ENCODE assay signal across 11 mouse cellular contexts in the genomic region with DNA sequence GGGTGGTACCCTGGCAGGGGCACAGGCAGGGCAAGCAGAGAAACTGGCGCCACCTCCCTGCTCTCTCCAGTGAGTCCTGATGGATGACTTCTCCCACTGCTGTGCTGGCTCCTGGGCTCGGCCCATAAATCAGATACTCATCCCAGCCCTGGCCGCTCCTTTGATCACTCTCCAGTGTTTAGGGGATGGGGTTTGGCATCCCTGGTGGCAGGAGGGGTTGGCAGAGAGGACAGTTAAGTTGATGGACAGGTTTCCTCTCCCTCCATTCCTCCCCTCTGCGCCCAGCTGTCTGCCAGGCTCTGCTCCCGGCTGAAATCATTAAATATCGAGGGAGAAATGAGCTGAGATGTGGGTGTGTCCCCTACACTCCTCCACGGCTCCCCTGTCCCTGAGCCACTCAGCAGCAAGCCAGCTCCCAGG. TPM values are rescaled to one million over a fixed set of nuclear protein-coding genes. Genes with fewer than 3 reads are reported as not detected.
DNase-seq lines count a peak whose midpoint lies in the region; ATAC-seq lines count a peak whose summit lies in the region.
"Had no signal": no experiment of that assay in that cellular context is flagged by ENCODE, and none has a peak within 500 bp of the region (broad histone marks: within the 10 kb centered on the region; RNA-seq: fewer than 3 reads in every experiment).

No protein-coding gene starts in this region.

- WGBS in kidney, embryonic 14.5 days, result 8% methylated on average over 7 of the region's 7 CpGs
- WGBS in hindbrain, embryonic 14.5 days, result 10% methylated on average over 7 of the region's 7 CpGs
- 3% methylated on average over 7 of the region's 7 CpGs for WGBS in neural tube, embryonic 13.5 days

- no peaks in the 10 kb centered on the region for H3K9me3 ChIP-seq in kidney, embryonic 14.5 days (ENCODE audit: control insufficient read depth, low read length)
- H3K9me3 ChIP-seq in hindbrain, embryonic 14.5 days (ENCODE audit: control insufficient read depth, low read length), result no peaks in the 10 kb centered on the region
- no peaks in the 10 kb centered on the region for H3K9me3 ChIP-seq in neural tube, embryonic 13.5 days

- no peak overlapping the region for H3K27ac ChIP-seq in kidney, embryonic 14.5 days (ENCODE audit: low read depth, low read length)
- H3K27ac ChIP-seq in hindbrain, embryonic 14.5 days, result peak overlapping the region; percentile 92
- H3K27ac ChIP-seq in neural tube, embryonic 13.5 days (replicated peaks), result peak overlapping the region; percentile 95

- no peak overlapping the region for H3K4me3 ChIP-seq in kidney, embryonic 14.5 days (ENCODE audit: low read length)
- H3K4me3 ChIP-seq in hindbrain, embryonic 14.5 days (replicated peaks; ENCODE audit: low read length), result no peak overlapping the region
- H3K4me3 ChIP-seq in neural tube, embryonic 13.5 days, result no peak overlapping the region

- no peaks in the 10 kb centered on the region for H3K36me3 ChIP-seq in kidney, embryonic 14.5 days (ENCODE audit: control insufficient read depth, insufficient read depth, low read length)
- no peaks in the 10 kb centered on the region for H3K36me3 ChIP-seq in hindbrain, embryonic 14.5 days (replicated peaks; ENCODE audit: control insufficient read depth, insufficient read depth)
- H3K36me3 ChIP-seq in neural tube, embryonic 13.5 days, result no peaks in the 10 kb centered on the region

- H3K27me3 ChIP-seq in kidney, embryonic 14.5 days (ENCODE audit: control insufficient read depth, insufficient read depth, low read length), result no peaks in the 10 kb centered on the region; the same call in 1 of the 2 replicates
- no peaks in the 10 kb centered on the region for H3K27me3 ChIP-seq in hindbrain, embryonic 14.5 days (ENCODE audit: control insufficient read depth, insufficient read depth, low read length)
- H3K27me3 ChIP-seq in neural tube, embryonic 13.5 days, result no peaks in the 10 kb centered on the region

- H3K9ac ChIP-seq in kidney, embryonic 14.5 days (ENCODE audit: low read depth, low read length), result no peak overlapping the region
- no peak overlapping the region for H3K9ac ChIP-seq in hindbrain, embryonic 14.5 days
- H3K9ac ChIP-seq in neural tube, embryonic 13.5 days, result peak overlapping the region; percentile 46

- no peak for DNase-seq in kidney, postnatal 10 days
- peak; percentile 43 for DNase-seq in adrenal gland, postnatal 25 days
- peak; percentile 48 for DNase-seq in hindbrain, embryonic 14.5 days (ENCODE audit: low spot score)
- DNase-seq in thymus, postnatal 0 days (ENCODE audit: low spot score), result no peak
- DNase-seq in heart, adult 9 months (ENCODE audit: low spot score in 2 of 2), result no peak
- no peak for DNase-seq in lung, adult 18-20 months

- H3K4me2 ChIP-seq in kidney, embryonic 14.5 days (replicated peaks; ENCODE audit: low read depth, low read length), result no peak overlapping the region
- no peak overlapping the region for H3K4me2 ChIP-seq in hindbrain, embryonic 14.5 days (replicated peaks)
- no peak overlapping the region for H3K4me2 ChIP-seq in neural tube, embryonic 13.5 days

- peaks cover 17% of the 10 kb centered on the region for H3K4me1 ChIP-seq in kidney, embryonic 14.5 days (ENCODE audit: control insufficient read depth, insufficient read depth, low read length)
- peaks cover 31% of the 10 kb centered on the region for H3K4me1 ChIP-seq in hindbrain, embryonic 14.5 days (replicated peaks; ENCODE audit: control insufficient read depth, insufficient read depth, low read length)
- H3K4me1 ChIP-seq in neural tube, embryonic 13.5 days (replicated peaks), result peaks cover 40% of the 10 kb centered on the region

- ATAC-seq in kidney, embryonic 14.5 days (ENCODE audit: low FRiP score, low TSS enrichment), result peak; percentile 92
- ATAC-seq in hindbrain, embryonic 14.5 days (ENCODE audit: low FRiP score), result peak; percentile 49; the same call in 1 of the 2 replicates
- ATAC-seq in neural tube, embryonic 13.5 days (ENCODE audit: low read depth), result peak; percentile 83
- ATAC-seq: inflammation-experienced regulatory T-cells, adult 6 months; Patski had no signal

RNA-seq across cellular contexts. Expression of gene Elfn2, which starts 18.1 kb away (rescaled TPM):
- polyA plus RNA-seq in kidney, embryonic 14.5 days (2014; fragmentation: Nextera tagmentation; extraction: Ambion mirVana), result 0.03 TPM in 2 replicates
- 2.4 and 7.8 TPM in 2 replicates for total RNA-seq in adrenal gland, postnatal 25 days (2021)
- 6.0 and 8.5 TPM in 2 replicates for polyA plus RNA-seq in hindbrain, embryonic 14.5 days (2014; fragmentation: Nextera tagmentation; extraction: Ambion mirVana)
- 5.5 and 6.0 TPM in 2 replicates for polyA plus RNA-seq in neural tube, embryonic 13.5 days (2015; fragmentation: Nextera tagmentation; extraction: Ambion mirVana)
- polyA plus RNA-seq in thymus, postnatal 0 days (2015; fragmentation: Nextera tagmentation; extraction: Ambion mirVana), result 0.91 and 1.3 TPM in 2 replicates
- polyA plus RNA-seq: liver, embryonic 16.5 days had no signal

RNA-seq across cellular contexts. Expression of gene Mfng, which starts 36.6 kb away (rescaled TPM):
- polyA plus RNA-seq in kidney, embryonic 14.5 days (2014; fragmentation: Nextera tagmentation; extraction: Ambion mirVana), result 12.4 and 15.4 TPM in 2 replicates
- total RNA-seq in adrenal gland, postnatal 25 days (2021), result 11.9 and 14.5 TPM in 2 replicates
- 11.7 and 12.5 TPM in 2 replicates for polyA plus RNA-seq in hindbrain, embryonic 14.5 days (2014; fragmentation: Nextera tagmentation; extraction: Ambion mirVana)
- polyA plus RNA-seq in neural tube, embryonic 13.5 days (2015; fragmentation: Nextera tagmentation; extraction: Ambion mirVana), result 34.2 and 34.4 TPM in 2 replicates
- polyA plus RNA-seq in thymus, postnatal 0 days (2015; fragmentation: Nextera tagmentation; extraction: Ambion mirVana), result 55.2 TPM in 2 replicates
- polyA plus RNA-seq: Patski had no signal

Comparison
In these comparisons a context has a peak if more than half of its experiments do, and no peak if none do; other contexts are left out.
1. DNase-seq: peak in adrenal gland, postnatal 25 days (single experiment) and hindbrain, embryonic 14.5 days (single experiment); none in kidney, postnatal 10 days (single experiment), thymus, postnatal 0 days (single experiment), heart, adult 9 months (0 of 2) and lung, adult 18-20 months (0 of 2).
2. Peak in every context shown above with its lines, with median percentiles within 50 percentile points of each other: ATAC-seq.